Mouse (Mus musculus) ES-Bruce4 (cell line): ENCODE measurements at regions not wholly inside any gene's neighbourhood (a gene's known extent, or its start where the extent isn't known, plus 50 kb on each side); places are given as distances from the start of the nearest gene placed in this dataset.

Experiments
- EP300 ChIP-seq: IDR thresholded peaks from 2 replicates; pipeline ENCODE4 v1.6.1; 2011; ENCODE audit warnings: low read depth, low read length; ENCODE audit not compliant: insufficient read depth
- POLR2A ChIP-seq: IDR thresholded peaks from one replicate; pipeline ENCODE4 v1.8.1; 2011; ENCODE audit warnings: low read length; ENCODE audit not compliant: insufficient read depth

DNA sequence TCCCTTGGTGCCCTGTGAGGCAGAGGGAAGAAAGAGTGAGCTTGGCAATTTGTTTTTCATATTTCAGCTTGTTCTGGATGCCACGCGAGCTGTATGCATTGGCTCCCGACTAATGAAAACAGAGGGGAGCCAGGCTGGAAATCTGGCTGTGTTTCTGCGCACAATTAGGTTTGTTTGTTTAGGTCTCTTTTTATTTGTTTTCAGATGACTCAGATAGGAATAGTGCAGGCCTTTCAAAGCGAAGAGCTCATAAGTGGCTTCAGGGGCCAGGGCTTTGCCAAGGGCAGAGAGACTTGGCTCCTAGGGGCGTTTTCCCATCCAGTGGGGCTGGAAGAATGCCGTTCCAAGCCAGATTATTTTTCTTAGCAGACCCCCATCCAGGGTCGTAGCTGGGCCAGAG is 79.9 kb downstream of the Smim20 start:
- TF ChIP-seq EP300 (no peak), POLR2A (no peak)
